Mouse (Mus musculus): ENCODE measurements at regions not wholly inside any gene's neighbourhood (a gene's known extent, or its start where the extent isn't known, plus 50 kb on each side); places are given as distances from the start of the nearest gene placed in this dataset.
A peak's percentile ranks its signal among the peaks of the same experiment; 100 is the strongest.

- Histone ChIP-seq H3K9me3 (no peaks in the 10 kb centered on the region), H3K4me3 (no peak overlapping the region), H3K27ac (replicated peaks) (no peak overlapping the region), H3K4me1 (no peaks in the 10 kb centered on the region), H3K9ac (replicated peaks) (no peak overlapping the region), H3K36me3 (no peaks in the 10 kb centered on the region), H3K27me3 (no peaks in the 10 kb centered on the region), H3K4me2 (replicated peaks) (no peak overlapping the region)
- ATAC-seq (replicated peaks) = no peak
- 79% methylated on average over 4 of the region's 4 CpGs for WGBS
These were observed 341.2 kb downstream of the Cdh9 start for GRCm38 (mm10) chr15:17069772-17070171.

- no peak overlapping the region for H3K4me2 ChIP-seq (replicated peaks)
- 74% methylated on average over 2 of the region's 2 CpGs for WGBS
- no peak overlapping the region for H3K9ac ChIP-seq (replicated peaks)
- no peak for ATAC-seq (replicated peaks)
- no peaks in the 10 kb centered on the region for H3K36me3 ChIP-seq
- H3K27me3 ChIP-seq = no peaks in the 10 kb centered on the region
- no peak overlapping the region for H3K4me3 ChIP-seq
- H3K9me3 ChIP-seq = no peaks in the 10 kb centered on the region
- H3K27ac ChIP-seq (replicated peaks) = no peak overlapping the region
- no peaks in the 10 kb centered on the region for H3K4me1 ChIP-seq
These were observed 355.5 kb downstream of the Cdh9 start for GRCm38 (mm10) chr15:17084030-17084429.

DNA sequence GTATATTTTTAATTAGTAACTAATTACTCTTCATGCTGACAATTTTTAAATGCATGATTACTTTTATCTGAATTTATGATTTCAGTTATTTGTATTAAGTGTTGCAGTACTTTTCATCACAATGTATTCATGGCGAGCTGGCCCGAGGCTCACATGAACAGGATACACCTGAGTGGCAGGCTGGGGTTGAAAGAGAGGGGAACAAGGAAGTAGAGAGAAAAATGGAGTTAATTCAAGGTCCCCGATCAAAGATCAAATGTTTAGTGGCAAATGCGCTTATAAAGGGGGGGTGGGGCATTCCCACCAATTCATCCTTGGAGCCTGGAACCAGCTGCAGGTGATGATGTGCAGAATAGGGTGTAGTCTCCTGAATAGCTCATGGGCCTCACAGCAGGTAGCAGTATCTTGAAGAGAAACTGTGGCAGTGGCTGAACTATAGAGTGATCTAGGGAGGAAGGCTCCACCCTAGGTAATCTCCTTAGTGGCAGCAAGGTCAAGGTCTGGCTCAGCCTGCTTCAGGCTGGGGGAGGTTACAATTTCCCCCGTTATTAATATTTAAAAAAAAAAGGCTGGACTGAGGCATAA, 360.2 kb downstream of the Cdh9 start:
- H3K4me2 ChIP-seq (replicated peaks) = no peak overlapping the region
- H3K9me3 ChIP-seq = no peaks in the 10 kb centered on the region
- H3K4me1 ChIP-seq = no peaks in the 10 kb centered on the region
- 86% methylated on average over 5 of the region's 5 CpGs for WGBS
- H3K36me3 ChIP-seq = no peaks in the 10 kb centered on the region
- no peaks in the 10 kb centered on the region for H3K27me3 ChIP-seq
- ATAC-seq (replicated peaks) = no peak
- H3K9ac ChIP-seq (replicated peaks) = no peak overlapping the region
- no peak overlapping the region for H3K4me3 ChIP-seq
- H3K27ac ChIP-seq (replicated peaks) = no peak overlapping the region

DNA sequence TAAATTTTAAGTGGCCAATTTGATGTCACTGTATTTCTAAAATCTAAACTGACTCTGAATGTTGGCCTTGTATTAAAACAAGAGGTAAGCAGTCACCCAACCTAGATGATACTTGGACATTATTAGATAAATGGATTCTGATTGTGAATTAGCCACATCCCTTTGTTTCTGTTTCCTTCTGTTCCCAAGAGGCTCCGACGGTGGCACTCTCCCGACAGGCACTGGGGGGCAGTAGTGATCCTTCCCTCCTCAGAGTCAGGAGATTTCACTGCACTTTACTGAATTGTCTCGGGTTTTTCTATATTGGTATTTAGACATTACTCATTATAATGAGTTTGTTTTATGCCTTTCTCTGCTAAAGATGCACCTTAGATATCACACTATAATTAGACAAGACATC, 370.4 kb downstream of the Cdh9 start:
- peak; percentile 85 for ATAC-seq (replicated peaks)
- Histone ChIP-seq H3K9ac (replicated peaks) (no peak overlapping the region), H3K27me3 (no peaks in the 10 kb centered on the region), H3K9me3 (0 out of 2 replicates have a peak, but pooled peaks cover 5% of the 10 kb centered on the region), H3K4me3 (no peak overlapping the region), H3K36me3 (no peaks in the 10 kb centered on the region), H3K4me1 (no peaks in the 10 kb centered on the region), H3K27ac (replicated peaks) (no peak overlapping the region), H3K4me2 (replicated peaks) (no peak overlapping the region)
- WGBS = 2% methylated on average over 4 of the region's 4 CpGs

DNA sequence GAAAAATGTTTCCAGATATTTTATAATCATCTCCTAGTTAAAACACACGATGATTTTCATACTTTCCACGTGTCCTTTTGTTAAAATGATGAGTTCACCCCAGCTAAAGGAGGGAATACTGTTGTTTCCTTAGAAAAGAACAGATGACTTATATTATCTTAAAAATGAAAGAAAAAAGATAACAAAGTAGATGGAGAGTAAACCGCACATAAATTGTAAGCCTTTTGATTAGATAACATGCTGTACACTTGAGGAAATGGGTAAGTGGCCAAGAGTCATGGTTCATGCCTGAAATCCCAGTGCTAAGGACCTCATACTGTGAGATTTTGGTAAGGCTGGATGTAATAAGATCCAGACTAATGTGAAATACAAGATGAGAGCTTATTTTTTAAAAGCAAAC, 372.6 kb downstream of the Cdh9 start:
- no peak overlapping the region for H3K9ac ChIP-seq (replicated peaks)
- no peaks in the 10 kb centered on the region for H3K36me3 ChIP-seq
- no peak for ATAC-seq (replicated peaks)
- no peak overlapping the region for H3K4me3 ChIP-seq
- WGBS = 84% methylated on average over 3 of the region's 3 CpGs
- H3K4me2 ChIP-seq (replicated peaks) = no peak overlapping the region
- no peak overlapping the region for H3K27ac ChIP-seq (replicated peaks)
- H3K4me1 ChIP-seq = no peaks in the 10 kb centered on the region
- H3K27me3 ChIP-seq = no peaks in the 10 kb centered on the region
- no peaks in the 10 kb centered on the region for H3K9me3 ChIP-seq

- no peaks in the 10 kb centered on the region for H3K27me3 ChIP-seq
- H3K27ac ChIP-seq (replicated peaks) = no peak overlapping the region
- WGBS = 61% methylated on average over 1 of the region's 1 CpGs
- H3K36me3 ChIP-seq = no peaks in the 10 kb centered on the region
- no peak overlapping the region for H3K4me3 ChIP-seq
- no peaks in the 10 kb centered on the region for H3K4me1 ChIP-seq
- no peak overlapping the region for H3K4me2 ChIP-seq (replicated peaks)
- H3K9ac ChIP-seq (replicated peaks) = no peak overlapping the region
- no peaks in the 10 kb centered on the region for H3K9me3 ChIP-seq
- ATAC-seq (replicated peaks) = no peak
These were observed 407.2 kb downstream of the Cdh9 start for GRCm38 (mm10) chr15:17135721-17136120.

GRCm38 (mm10) chr15:17180164-17180563, 451.6 kb downstream of the Cdh9 start:
- Histone ChIP-seq H3K4me3 (no peak overlapping the region), H3K4me1 (no peaks in the 10 kb centered on the region), H3K27ac (replicated peaks) (no peak overlapping the region), H3K9me3 (no peaks in the 10 kb centered on the region), H3K9ac (replicated peaks) (no peak overlapping the region), H3K36me3 (no peaks in the 10 kb centered on the region), H3K27me3 (no peaks in the 10 kb centered on the region), H3K4me2 (replicated peaks) (no peak overlapping the region)
- ATAC-seq (replicated peaks) = no peak
- WGBS = 33% methylated on average over 2 of the region's 2 CpGs

DNA sequence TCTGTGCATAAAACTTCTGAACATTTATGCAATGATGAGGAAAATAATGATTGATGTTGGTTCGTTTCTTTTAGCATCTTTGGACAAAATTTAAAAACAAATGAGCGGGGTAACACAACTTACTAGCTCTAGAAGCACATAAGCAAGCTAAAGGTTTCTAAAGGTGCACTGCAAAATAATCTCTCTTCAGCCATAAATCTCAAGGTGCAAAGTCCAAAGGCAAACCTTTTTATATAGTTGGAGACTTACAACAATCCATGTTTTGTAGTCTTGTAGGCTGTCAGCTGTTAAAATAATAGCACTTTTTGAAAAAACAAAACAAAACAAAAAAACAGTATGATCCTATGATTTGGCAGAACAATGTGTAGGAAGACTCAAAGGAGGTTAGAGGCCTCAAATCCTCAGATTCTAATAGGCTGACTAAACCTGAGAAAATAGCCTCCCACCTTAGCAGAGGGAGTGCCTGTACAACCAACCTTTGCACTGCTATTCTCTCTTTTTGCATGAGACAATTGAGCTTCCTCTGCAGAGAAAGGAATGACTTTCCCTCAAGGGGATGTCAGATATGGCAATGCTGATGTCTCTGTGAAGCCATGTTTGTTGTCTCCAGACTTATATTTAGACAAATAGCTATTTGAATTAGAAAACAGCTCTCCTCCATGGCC, 452.9 kb downstream of the Cdh9 start:
- Histone ChIP-seq H3K4me3 (no peak overlapping the region), H3K27ac (replicated peaks) (no peak overlapping the region), H3K27me3 (no peaks in the 10 kb centered on the region), H3K9me3 (no peaks in the 10 kb centered on the region), H3K4me1 (no peaks in the 10 kb centered on the region), H3K9ac (replicated peaks) (no peak overlapping the region), H3K4me2 (replicated peaks) (no peak overlapping the region), H3K36me3 (no peaks in the 10 kb centered on the region)
- ATAC-seq (replicated peaks) = no peak
- 92% methylated on average over 2 of the region's 2 CpGs for WGBS

GRCm38 (mm10) chr15:17195439-17195838, 466.9 kb downstream of the Cdh9 start:
- Histone ChIP-seq H3K27me3 (no peaks in the 10 kb centered on the region), H3K36me3 (no peaks in the 10 kb centered on the region), H3K27ac (replicated peaks) (no peak overlapping the region), H3K9me3 (no peaks in the 10 kb centered on the region), H3K4me3 (no peak overlapping the region), H3K4me2 (replicated peaks) (no peak overlapping the region), H3K4me1 (no peaks in the 10 kb centered on the region), H3K9ac (replicated peaks) (no peak overlapping the region)
- ATAC-seq (replicated peaks) = no peak
- WGBS = 49% methylated on average over 5 of the region's 5 CpGs

GRCm38 (mm10) chr15:17204739-17205138, 476.2 kb downstream of the Cdh9 start:
- Histone ChIP-seq H3K4me2 (replicated peaks) (no peak overlapping the region), H3K36me3 (no peaks in the 10 kb centered on the region), H3K4me1 (no peaks in the 10 kb centered on the region), H3K9ac (replicated peaks) (no peak overlapping the region), H3K27me3 (no peaks in the 10 kb centered on the region), H3K9me3 (no peaks in the 10 kb centered on the region), H3K4me3 (no peak overlapping the region), H3K27ac (replicated peaks) (no peak overlapping the region)
- WGBS = 93% methylated on average over 2 of the region's 2 CpGs
- no peak for ATAC-seq (replicated peaks)

GRCm38 (mm10) chr15:17245096-17245495, 516.5 kb downstream of the Cdh9 start:
- Histone ChIP-seq H3K9ac (replicated peaks) (no peak overlapping the region), H3K27ac (replicated peaks) (no peak overlapping the region), H3K4me3 (no peak overlapping the region), H3K36me3 (no peaks in the 10 kb centered on the region), H3K4me1 (0 out of 2 replicates have a peak, but pooled peaks cover 3% of the 10 kb centered on the region), H3K9me3 (no peaks in the 10 kb centered on the region), H3K27me3 (no peaks in the 10 kb centered on the region), H3K4me2 (replicated peaks) (no peak overlapping the region)
- peak; percentile 43; the same call in 1 of the 2 replicates for ATAC-seq (replicated peaks)
- 55% methylated on average over 3 of the region's 3 CpGs for WGBS

DNA sequence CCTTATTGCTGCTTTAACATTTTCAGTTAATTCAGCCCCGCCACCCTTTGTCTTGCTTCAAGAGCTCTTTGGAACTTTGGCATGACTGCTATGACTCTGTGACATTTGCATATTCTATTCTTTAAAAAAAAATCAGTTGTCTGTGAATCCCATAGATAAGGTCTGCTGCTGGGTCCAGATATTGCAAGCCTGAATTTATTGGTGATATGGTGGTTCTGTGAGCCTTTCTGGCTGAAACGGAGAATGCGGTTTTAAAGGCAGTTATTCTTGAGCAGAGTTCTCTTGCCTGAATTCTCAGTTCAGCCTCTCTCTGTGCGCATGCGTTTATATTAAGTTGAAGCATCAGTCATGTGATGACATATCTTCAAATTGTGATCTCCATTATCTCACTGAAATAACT, 560.7 kb downstream of the Cdh9 start:
- H3K4me3 ChIP-seq = no peak overlapping the region
- no peak overlapping the region for H3K27ac ChIP-seq (replicated peaks)
- H3K9me3 ChIP-seq = no peaks in the 10 kb centered on the region
- no peaks in the 10 kb centered on the region for H3K27me3 ChIP-seq
- H3K4me2 ChIP-seq (replicated peaks) = no peak overlapping the region
- H3K4me1 ChIP-seq = no peaks in the 10 kb centered on the region
- 94% methylated on average over 5 of the region's 5 CpGs for WGBS
- ATAC-seq (replicated peaks) = no peak
- H3K36me3 ChIP-seq = no peaks in the 10 kb centered on the region
- no peak overlapping the region for H3K9ac ChIP-seq (replicated peaks)

All from forebrain, embryonic 15.5 days (tissue).